Mouse (Mus musculus) neural tube, embryonic 15.5 days (tissue): ENCODE data around the gene Mal. TPM values are rescaled to one million over a fixed set of nuclear protein-coding genes. Genes with fewer than 3 reads are reported as not detected.

Source experiments
- ATAC-seq: fragments of 200-750 bp; cut with Nextera tagmentation; 2 replicates; pipeline ENCODE4 v1.8.0; 2017; ENCODE audit warnings: mild to moderate bottlenecking, moderate TSS enrichment, moderate library complexity; ENCODE audit not compliant: low FRiP score
- H3K27ac ChIP-seq: fragments of 300-500 bp; sonication (generic); replicated peaks from 2 replicates; pipeline ENCODE4 v1.5.1; 2015; ENCODE audit warnings: mild to moderate bottlenecking, inconsistent platforms
- H3K27me3 ChIP-seq: fragments of 300-500 bp; sonication (generic); replicated peaks from 2 replicates; pipeline ENCODE4 v1.6.1; 2015; ENCODE audit warnings: inconsistent platforms
- H3K36me3 ChIP-seq: fragments of 300-500 bp; sonication (generic); 2 replicates; pipeline ENCODE4 v1.6.1; 2015; ENCODE audit warnings: inconsistent platforms
- H3K4me1 ChIP-seq: fragments of 300-500 bp; sonication (generic); 2 replicates; pipeline ENCODE4 v1.6.1; 2015; ENCODE audit warnings: inconsistent platforms
- H3K4me2 ChIP-seq: fragments of 300-500 bp; sonication (generic); 2 replicates; pipeline ENCODE4 v1.6.1; 2015; ENCODE audit warnings: inconsistent platforms, mild to moderate bottlenecking, moderate library complexity
- H3K4me3 ChIP-seq: fragments of 300-500 bp; sonication (generic); replicated peaks from 2 replicates; pipeline ENCODE4 v1.5.1; 2015; ENCODE audit warnings: mild to moderate bottlenecking, inconsistent platforms
- H3K9ac ChIP-seq: fragments of 300-500 bp; sonication (generic); replicated peaks from 2 replicates; pipeline ENCODE4 v1.6.1; 2015; ENCODE audit warnings: mild to moderate bottlenecking, inconsistent platforms
- H3K9me3 ChIP-seq: fragments of 300-500 bp; sonication (generic); replicated peaks from 2 replicates; pipeline ENCODE4 v1.6.1; 2016; ENCODE audit warnings: inconsistent platforms
- WGBS: fragments of 180-500 bp; shearing (Covaris S2); methylation state at CpG from one replicate; pipeline ENCODE4 v1.1.7; 2015; ENCODE audit warnings: mixed read lengths; 5-methylcytosine and 5-hydroxymethylcytosine counted together
- polyA plus RNA-seq: library from polyadenylated mRNA; unstranded; fragments of >200 nt; fragmentation: Nextera tagmentation; extraction: Ambion mirVana; gene quantifications from 2 replicates; pipeline ENCODE4 v1.2.1, GENCODE M21; 2015

Mal gene
- polyA plus RNA-seq, result 7.0 and 8.0 TPM in 2 replicates

GRCm38 (mm10) chr2:127656086-127656720 lies at the start of gene Mal:
TSS of gene Mal (minus strand) at chr2:127656695.
- Histone ChIP-seq H3K9me3 (no peaks in the 10 kb centered on the region), H3K27ac (no peak within 1 kb of the TSS), H3K27me3 (peaks cover 56% of the 10 kb centered on the region), H3K36me3 (no peaks in the 10 kb centered on the region), H3K4me1 (peaks cover 13% of the 10 kb centered on the region), H3K9ac (peak within 1 kb of the TSS; percentile 45), H3K4me2 (peak within 1 kb of the TSS; percentile 97), H3K4me3 (peak within 1 kb of the TSS; percentile 50)
- WGBS, result under 1% methylated on average over 43 of the region's 43 CpGs
- ATAC-seq, result no peak

- H3K36me3 ChIP-seq, result no peaks in the 10 kb centered on the region
- ATAC-seq, result no peak
- H3K9ac ChIP-seq, result no peak overlapping the region
- no peaks in the 10 kb centered on the region for H3K27me3 ChIP-seq
- 82% methylated on average over 6 of the region's 6 CpGs for WGBS
- no peak overlapping the region for H3K4me2 ChIP-seq
- no peaks in the 10 kb centered on the region for H3K9me3 ChIP-seq
- no peak overlapping the region for H3K4me3 ChIP-seq
- no peaks in the 10 kb centered on the region for H3K4me1 ChIP-seq
- H3K27ac ChIP-seq, result no peak overlapping the region
Observed at GRCm38 (mm10) chr2:127705267-127705666, 48.8 kb upstream of the Mal start.

- Histone ChIP-seq H3K4me3 (no peak overlapping the region), H3K9me3 (no peaks in the 10 kb centered on the region)
Observed at GRCm38 (mm10) chr2:127689239-127689638, 32.7 kb upstream of the Mal start.

GRCm38 (mm10) chr2:127683687-127684331 lies 27.3 kb upstream of the Mal start:
- H3K4me2 ChIP-seq, result peak overlapping the region; percentile 25; the same call in 1 of the 2 replicates
- H3K36me3 ChIP-seq, result no peaks in the 10 kb centered on the region
- 39% methylated on average over 12 of the region's 12 CpGs for WGBS
- H3K4me1 ChIP-seq, result no peaks in the 10 kb centered on the region
- ATAC-seq, result peak; percentile 90
- H3K4me3 ChIP-seq, result no peak overlapping the region
- H3K27me3 ChIP-seq, result no peaks in the 10 kb centered on the region
- H3K9ac ChIP-seq, result no peak overlapping the region
- H3K9me3 ChIP-seq, result no peaks in the 10 kb centered on the region
- no peak overlapping the region for H3K27ac ChIP-seq

More at GRCm38 (mm10) chr2:127689239-127689638, 32.7 kb upstream of the Mal start:
- 92% methylated on average over 4 of the region's 4 CpGs for WGBS
- ATAC-seq, result no peak
- Histone ChIP-seq H3K36me3 (no peaks in the 10 kb centered on the region), H3K4me1 (no peaks in the 10 kb centered on the region), H3K27me3 (no peaks in the 10 kb centered on the region), H3K4me2 (no peak overlapping the region), H3K27ac (no peak overlapping the region), H3K9ac (no peak overlapping the region)

GRCm38 (mm10) chr2:127667843-127668506 lies 11.5 kb upstream of the Mal start:
- no peak overlapping the region for H3K27ac ChIP-seq
- no peaks in the 10 kb centered on the region for H3K27me3 ChIP-seq
- no peaks in the 10 kb centered on the region for H3K4me1 ChIP-seq
- no peak overlapping the region for H3K4me2 ChIP-seq
- H3K9me3 ChIP-seq, result no peaks in the 10 kb centered on the region
- WGBS, result 25% methylated on average over 2 of the region's 2 CpGs
- no peak overlapping the region for H3K4me3 ChIP-seq
- no peaks in the 10 kb centered on the region for H3K36me3 ChIP-seq
- H3K9ac ChIP-seq, result no peak overlapping the region
- no peak for ATAC-seq

DNA sequence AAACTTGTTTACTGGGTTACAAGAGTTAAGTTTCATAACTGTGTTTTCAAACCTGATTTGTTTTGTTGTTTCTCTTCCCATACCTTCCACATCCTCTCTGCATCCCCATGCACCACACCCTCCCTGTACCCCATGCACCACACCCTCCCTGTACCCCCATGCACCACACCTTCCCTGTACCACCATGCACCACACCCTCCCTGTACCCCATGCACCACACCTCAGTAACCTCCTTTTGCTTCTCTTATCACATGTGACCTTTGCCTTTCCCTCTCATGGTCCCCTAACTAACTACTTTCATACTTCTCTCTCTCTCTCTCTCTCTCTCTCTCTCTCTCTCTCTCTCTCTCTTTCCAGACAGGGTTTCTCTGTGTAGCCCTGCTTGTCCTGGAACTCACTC lies 10.5 kb upstream of the Mal start:
- Histone ChIP-seq H3K27ac (no peak overlapping the region), H3K9me3 (no peaks in the 10 kb centered on the region), H3K4me1 (no peaks in the 10 kb centered on the region), H3K4me3 (no peak overlapping the region), H3K27me3 (no peaks in the 10 kb centered on the region), H3K4me2 (no peak overlapping the region), H3K9ac (no peak overlapping the region), H3K36me3 (no peaks in the 10 kb centered on the region)
- ATAC-seq, result no peak

GRCm38 (mm10) chr2:127662708-127663107 lies 6.2 kb upstream of the Mal start:
- ATAC-seq, result no peak

DNA sequence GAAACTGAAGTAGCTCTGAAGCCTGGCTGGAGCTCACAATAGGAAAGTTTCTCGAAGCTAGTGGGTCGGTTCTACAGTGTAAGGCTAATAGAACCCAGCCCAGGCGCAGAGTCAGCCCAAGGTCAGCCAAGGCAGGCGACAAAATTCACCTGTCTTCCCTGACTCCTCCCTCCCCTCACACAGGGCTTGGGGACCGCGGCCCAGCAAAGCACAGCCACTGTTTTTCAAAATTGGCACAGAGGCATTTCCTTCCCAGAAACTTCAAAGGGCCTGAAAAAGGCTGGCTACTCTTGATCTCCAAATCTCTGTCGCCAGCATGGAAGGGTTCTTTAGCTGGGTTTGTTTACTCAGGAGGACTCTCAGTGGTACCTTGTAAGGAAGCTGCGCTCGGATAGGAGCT lies 1.1 kb downstream of the Mal start:
- H3K9ac ChIP-seq, result peak overlapping the region; percentile 45; the same call in 1 of the 2 replicates
- H3K9me3 ChIP-seq, result no peaks in the 10 kb centered on the region
- peak overlapping the region; percentile 97 for H3K4me2 ChIP-seq
- 6% methylated on average over 9 of the region's 9 CpGs for WGBS
- peaks cover 13% of the 10 kb centered on the region for H3K4me1 ChIP-seq
- peak overlapping the region; percentile 50 for H3K4me3 ChIP-seq
- peaks cover 56% of the 10 kb centered on the region for H3K27me3 ChIP-seq
- no peak overlapping the region for H3K27ac ChIP-seq
- no peak for ATAC-seq
- H3K36me3 ChIP-seq, result no peaks in the 10 kb centered on the region

More at GRCm38 (mm10) chr2:127662708-127663107, 6.2 kb upstream of the Mal start:
- Histone ChIP-seq H3K4me3 (no peak overlapping the region), H3K27ac (no peak overlapping the region), H3K4me2 (no peak overlapping the region), H3K4me1 (no peaks in the 10 kb centered on the region), H3K9ac (no peak overlapping the region), H3K9me3 (no peaks in the 10 kb centered on the region), H3K36me3 (no peaks in the 10 kb centered on the region), H3K27me3 (peaks cover 6% of the 10 kb centered on the region)
- WGBS, result 73% methylated on average over 1 of the region's 2 CpGs

DNA sequence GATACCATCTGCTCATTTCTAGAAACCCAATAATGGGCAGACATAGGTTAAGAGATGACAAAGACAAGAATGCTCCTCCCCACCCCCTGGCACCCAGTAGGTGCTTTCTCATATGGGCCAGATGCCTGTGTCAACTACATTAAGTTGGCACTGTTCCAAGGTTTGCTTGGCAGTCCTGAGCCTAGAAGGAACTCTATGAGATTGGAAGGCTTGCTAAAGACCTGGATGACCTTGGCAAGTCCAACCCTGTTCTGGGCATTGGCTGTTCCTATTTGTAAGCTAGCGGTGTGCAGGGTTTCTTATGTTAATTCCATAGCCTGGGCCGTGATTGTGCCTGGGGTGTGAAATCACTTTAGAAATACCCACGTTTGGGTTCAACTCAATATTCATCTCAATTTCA lies 1.7 kb downstream of the Mal start:
- no peak overlapping the region for H3K9ac ChIP-seq
- no peaks in the 10 kb centered on the region for H3K9me3 ChIP-seq
- H3K4me1 ChIP-seq, result peaks cover 13% of the 10 kb centered on the region
- H3K36me3 ChIP-seq, result no peaks in the 10 kb centered on the region
- 47% methylated on average over 3 of the region's 3 CpGs for WGBS
- no peak overlapping the region for H3K27ac ChIP-seq
- H3K4me3 ChIP-seq, result no peak overlapping the region
- H3K27me3 ChIP-seq, result peaks cover 53% of the 10 kb centered on the region
- no peak for ATAC-seq
- H3K4me2 ChIP-seq, result no peak overlapping the region

DNA sequence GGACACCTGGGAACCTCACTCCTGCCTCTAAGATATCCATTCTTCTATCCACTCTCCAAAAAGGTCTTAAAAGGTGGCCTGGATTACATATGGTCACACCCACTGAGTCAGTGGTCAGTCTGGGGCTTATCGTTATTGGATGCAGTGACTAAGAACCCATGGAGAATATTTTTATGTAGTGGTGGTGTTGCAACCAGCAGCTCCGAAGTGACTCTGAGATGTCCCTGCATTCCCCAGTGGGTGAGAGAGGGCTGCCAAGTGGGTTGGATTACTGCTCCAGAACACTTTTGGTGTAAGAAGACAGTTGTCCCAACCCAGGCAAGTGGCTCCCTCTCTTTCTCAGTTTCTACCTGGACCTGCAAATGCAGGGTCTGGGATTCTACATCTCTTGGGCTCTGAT lies 3.7 kb downstream of the Mal start:
- 87% methylated on average over 2 of the region's 2 CpGs for whole genome bisulfite sequencing
- Histone ChIP-seq H3K36me3 (no peaks in the 10 kb centered on the region), H3K4me3 (no peak overlapping the region), H3K9ac (no peak overlapping the region), H3K27ac (no peak overlapping the region), H3K9me3 (no peaks in the 10 kb centered on the region), H3K27me3 (peaks cover 51% of the 10 kb centered on the region), H3K4me2 (no peak overlapping the region), H3K4me1 (peaks cover 13% of the 10 kb centered on the region)
- no peak for ATAC-seq

DNA sequence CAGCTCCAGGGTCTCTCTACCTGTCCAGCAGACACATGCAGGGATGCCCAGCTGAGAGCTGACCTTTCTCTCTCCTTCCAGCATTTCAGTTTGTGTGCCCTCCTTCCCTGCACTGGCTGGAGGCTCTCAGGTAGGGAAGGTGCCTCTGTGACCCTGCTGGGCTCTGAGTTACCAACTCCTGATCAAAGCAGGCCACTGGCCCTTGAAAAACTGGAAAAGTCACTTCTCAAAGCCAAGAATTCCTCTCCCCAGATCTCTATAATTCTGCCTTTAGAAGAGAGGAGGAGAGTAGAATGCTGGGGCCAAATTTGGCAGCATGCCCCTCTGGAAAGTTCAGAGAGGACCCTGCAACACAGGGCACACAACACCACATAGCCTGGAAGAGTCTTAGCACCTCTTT lies 4.2 kb downstream of the Mal start:
- no peak overlapping the region for H3K4me2 ChIP-seq

GRCm38 (mm10) chr2:127651601-127652000 lies 4.9 kb downstream of the Mal start:
- Histone ChIP-seq H3K4me1 (peaks cover 11% of the 10 kb centered on the region), H3K4me2 (no peak overlapping the region), H3K36me3 (no peaks in the 10 kb centered on the region), H3K27me3 (peaks cover 40% of the 10 kb centered on the region), H3K9ac (no peak overlapping the region), H3K9me3 (no peaks in the 10 kb centered on the region), H3K27ac (no peak overlapping the region), H3K4me3 (no peak overlapping the region)
- no peak for ATAC-seq
- 77% methylated on average over 5 of the region's 5 CpGs for WGBS

More for the DNA sequence above, 4.2 kb downstream of the Mal start:
- H3K4me1 ChIP-seq, result peaks cover 13% of the 10 kb centered on the region
- H3K27ac ChIP-seq, result no peak overlapping the region
- no peaks in the 10 kb centered on the region for H3K36me3 ChIP-seq
- no peak for ATAC-seq
- H3K27me3 ChIP-seq, result peaks cover 46% of the 10 kb centered on the region
- no peak overlapping the region for H3K4me3 ChIP-seq
- H3K9ac ChIP-seq, result no peak overlapping the region
- H3K9me3 ChIP-seq, result no peaks in the 10 kb centered on the region
